Mouse (Mus musculus) c-Kit-negative CD71-positive TER-119-positive erythroid progenitor cells, embryonic 14.5 days (primary cell): ENCODE measurements around the gene Nfe2l1.
"Not testable (repeated sequence)": the region's sequence is repeated elsewhere in the genome, so short reads cannot be mapped to it uniquely, and the experiment has no call there.

ENCODE experiments used
- DNase-seq: peaks from one replicate; pipeline ENCODE4 v3.0.0-alpha.2; 2013; ENCODE audit warnings: low read depth, low spot score

The Nfe2l1 gene

GRCm38 (mm10) chr11:96821956-96822355 is 7.8 kb downstream of the Nfe2l1 start:
- no peak for DNase-seq

DNA sequence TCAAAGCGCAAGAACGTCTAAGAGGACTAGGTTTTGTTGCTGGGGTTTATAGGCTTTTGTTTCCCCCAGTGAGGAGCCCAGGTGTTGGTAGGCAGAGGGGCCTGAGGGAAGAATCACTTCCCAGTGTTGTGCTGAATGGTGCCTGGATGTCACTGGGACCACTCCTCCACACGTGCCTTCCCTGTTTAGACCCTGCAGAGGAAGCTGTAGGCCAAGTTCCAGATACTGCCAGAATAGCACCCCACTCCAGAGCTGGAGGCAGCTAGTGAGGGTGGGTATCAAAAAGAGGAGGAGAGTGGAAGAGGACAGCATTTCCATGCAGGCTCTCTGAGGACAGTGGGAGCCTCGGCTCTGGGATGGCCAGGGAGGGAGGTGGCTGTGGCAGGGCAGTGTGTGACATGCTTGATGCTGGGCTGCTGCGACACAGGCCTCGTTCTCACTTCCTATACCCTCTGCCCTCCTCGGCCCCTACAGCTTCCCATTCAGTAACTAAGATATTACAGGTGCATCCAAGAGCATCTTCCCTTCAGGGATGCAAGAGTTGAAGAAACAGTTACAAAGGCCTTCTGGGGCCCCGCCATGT is 11.5 kb downstream of the Nfe2l1 start:
- DNase-seq = no peak

DNA sequence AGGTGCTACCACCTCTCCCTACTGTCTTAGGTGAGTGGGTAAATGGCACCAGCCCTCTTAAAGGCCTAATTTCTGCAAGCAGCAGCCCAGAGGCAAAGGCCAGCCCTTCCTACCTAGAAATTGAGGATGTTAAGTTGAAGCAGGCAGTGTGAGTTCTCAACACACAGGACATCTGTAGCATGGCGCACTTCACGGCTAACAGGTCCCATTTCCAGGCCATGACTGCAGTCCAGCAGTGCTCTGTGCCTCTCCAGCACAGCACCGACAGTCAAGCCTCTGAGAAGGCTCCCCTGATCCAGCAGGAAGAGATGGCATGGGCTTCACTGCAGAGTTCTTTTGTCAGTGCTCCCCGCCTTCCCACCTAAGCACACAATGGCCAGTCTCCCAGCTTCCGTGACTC is 12.8 kb downstream of the Nfe2l1 start:
- DNase-seq = no peak

DNA sequence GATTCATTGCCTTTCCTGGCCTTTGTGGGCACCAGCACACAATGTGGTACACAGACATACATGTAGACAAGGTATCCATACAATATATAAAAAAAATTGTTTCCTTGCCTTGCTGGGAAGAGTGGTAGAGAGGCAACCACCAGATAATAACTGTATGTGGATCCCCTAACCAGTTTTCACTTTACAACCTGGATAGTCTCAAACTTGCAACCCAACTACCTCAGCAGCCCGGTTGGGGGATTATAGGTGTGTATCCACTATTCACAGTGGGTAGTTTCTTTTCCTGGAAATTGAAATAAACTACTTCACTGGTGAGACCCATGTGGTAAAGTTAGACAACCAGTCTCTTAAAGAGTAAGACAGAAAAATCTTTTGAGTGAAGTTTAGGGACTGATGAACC is 13.3 kb downstream of the Nfe2l1 start:
- DNase-seq = no peak

DNA sequence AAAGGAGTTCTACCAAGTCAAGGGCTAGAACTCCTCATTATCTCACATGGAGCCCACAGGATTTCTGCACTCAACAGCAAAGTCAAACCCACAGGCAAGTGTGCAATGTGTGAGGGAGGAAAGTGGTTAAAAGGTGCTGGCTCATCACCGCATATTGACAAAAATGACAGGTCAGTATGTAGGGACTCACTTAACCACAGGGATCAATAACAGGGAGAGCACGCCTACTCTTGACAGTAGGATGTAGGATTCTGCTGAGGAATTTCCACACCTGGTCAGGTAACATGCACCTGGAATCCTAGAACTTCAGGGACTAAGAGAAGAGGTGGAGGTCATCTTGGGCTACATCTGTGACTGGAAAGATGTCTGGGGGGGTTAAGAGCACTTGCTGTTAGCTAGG is 13.9 kb downstream of the Nfe2l1 start:
- DNase-seq = no peak

GRCm38 (mm10) chr11:96814443-96814842 is 15.3 kb downstream of the Nfe2l1 start:
- no peak for DNase-seq

- no peak for DNase-seq
Measured at GRCm38 (mm10) chr11:96813920-96814319, 15.8 kb downstream of the Nfe2l1 start.

DNA sequence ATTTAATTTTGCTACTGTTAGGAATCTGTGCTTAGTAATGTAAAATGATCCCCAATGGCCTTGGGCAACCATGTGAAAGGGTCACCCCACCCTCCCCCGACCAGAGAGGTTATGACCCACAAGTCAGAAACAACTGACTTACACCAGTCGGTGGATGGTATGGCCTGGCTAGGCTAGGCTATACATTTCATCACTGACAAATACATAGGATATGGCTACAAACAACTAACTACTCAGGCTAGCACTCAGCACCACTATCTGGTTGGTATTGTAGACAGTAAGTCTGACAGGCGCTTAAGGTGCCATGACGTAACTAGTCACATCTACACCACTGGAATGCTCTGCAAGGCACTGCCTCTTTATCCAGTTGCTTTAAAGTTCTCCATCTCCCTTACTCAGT is 16.3 kb downstream of the Nfe2l1 start:
- DNase-seq = no peak

DNA sequence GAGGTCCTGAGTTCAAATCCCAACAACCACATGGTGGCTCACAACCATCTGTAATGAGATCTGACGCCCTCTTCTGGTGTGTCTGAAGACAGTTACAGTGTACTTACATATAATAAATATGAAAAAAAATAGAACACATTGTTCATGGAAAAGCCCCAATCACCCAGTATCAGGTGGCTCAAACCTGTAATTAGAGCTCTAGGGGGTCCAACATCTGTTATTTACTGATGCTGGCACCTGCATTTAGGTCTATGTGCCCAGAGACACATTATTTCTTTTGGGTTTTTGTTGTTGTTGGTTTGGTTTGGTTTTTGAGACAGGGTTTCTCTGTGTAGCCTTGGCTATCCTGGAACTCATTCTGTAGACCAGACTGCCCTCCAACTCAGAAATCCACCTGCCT is 18.6 kb downstream of the Nfe2l1 start:
- DNase-seq = not testable (repeated sequence)

- DNase-seq = no peak
Measured at GRCm38 (mm10) chr11:96809562-96810235, 20.1 kb downstream of the Nfe2l1 start.

GRCm38 (mm10) chr11:96808066-96808465 is 21.7 kb downstream of the Nfe2l1 start:
- DNase-seq = no peak

- no peak for DNase-seq
Measured at GRCm38 (mm10) chr11:96805606-96806005, 24.2 kb downstream of the Nfe2l1 start.

DNA sequence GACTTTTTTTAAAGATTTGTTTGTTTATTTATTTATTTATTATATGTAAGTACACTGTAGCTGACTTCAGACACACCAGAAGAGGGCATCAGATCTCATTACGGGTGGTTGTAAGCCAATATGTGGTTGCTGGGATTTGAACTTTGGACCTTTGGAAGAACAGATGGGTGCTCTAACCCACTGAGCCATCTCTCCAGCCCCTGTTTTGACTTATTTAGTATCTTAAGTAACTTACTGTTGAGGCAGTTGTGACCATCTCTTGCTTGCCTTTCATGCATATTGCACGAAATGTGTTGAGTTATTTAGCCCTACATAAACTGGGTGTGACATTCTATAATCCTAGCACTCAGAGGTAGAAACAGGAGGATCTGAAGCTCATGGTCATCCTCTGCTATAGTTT is 30.3 kb downstream of the Nfe2l1 start:
- no peak for DNase-seq

- no peak for DNase-seq
Measured at GRCm38 (mm10) chr11:96796586-96796985, 33.2 kb downstream of the Nfe2l1 start.

DNA sequence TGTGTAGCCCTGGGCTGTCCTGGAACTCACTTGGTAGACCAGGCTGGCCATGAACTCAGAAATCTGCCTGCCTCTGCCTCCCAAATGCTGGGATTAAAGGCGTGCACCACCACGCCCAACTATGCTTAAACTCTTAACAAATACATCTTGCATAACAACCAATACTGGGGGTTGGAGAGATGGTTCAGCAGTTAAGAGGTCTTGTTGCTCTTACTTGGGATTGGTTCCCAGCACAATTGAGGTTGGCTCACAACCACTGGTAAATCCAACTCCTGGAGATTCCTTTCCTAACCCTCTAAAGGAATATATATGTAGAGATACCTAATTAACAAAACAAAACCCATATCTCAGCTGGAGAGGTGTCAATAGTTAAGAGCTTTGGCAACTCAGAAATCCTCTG is 33.7 kb downstream of the Nfe2l1 start:
- DNase-seq = no peak

GRCm38 (mm10) chr11:96795491-96795890 is 34.3 kb downstream of the Nfe2l1 start:
- DNase-seq = no peak

- no peak for DNase-seq
Measured at GRCm38 (mm10) chr11:96790681-96791080, 39.1 kb downstream of the Nfe2l1 start.

- no peak for DNase-seq
Measured at GRCm38 (mm10) chr11:96789990-96790389, 39.8 kb downstream of the Nfe2l1 start.

DNA sequence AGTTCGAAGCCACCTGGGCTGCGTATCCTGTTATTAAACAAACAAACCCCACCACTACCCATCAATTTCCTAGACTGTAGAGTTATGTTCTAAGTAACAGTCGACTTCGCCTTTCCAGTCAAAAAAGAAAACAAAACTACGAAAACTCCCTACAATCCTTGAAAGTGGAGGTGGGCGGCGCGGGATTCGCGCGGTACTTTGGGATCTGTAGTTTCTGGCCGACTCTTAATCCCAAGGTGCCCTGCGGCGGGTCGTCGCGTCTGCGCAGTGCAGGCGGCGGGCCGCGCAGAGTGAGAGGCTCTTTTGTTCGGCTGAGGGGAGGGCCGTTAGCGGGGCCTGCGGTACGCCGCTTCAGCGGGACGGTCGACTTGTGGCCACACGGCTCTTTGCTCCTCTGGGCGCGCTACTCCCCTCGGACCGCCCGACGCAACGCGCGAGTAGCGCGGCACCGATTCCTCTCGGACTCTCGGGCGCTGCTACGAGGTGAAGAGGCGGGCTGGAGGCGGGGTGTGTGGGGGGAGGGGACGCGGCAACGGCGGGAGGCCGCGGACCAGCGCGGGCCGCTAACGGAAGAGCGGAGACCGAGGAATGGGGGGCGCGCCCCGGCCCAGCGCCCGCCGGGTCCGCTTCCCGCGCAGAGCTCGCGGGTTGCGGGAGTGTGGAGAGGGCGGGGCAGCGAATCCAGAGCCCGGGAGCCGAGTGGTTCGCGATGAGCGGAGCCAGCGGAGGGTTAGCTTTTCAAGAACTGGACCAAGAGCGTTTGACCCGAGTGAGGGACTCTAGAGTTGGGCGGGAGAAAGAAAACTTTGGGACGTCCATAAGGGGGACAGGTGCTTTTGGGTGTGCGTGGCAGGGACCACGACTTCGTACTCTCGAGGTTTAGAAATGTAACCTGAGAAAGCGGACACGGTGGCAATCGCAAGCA is 40.6 kb downstream of the Nfe2l1 start, which contains the start of gene Cbx1:
Gene Cbx1, plus strand, starts transcription at position 257 of the 925 bp plus-strand sequence.
- DNase-seq = peak; percentile 71

GRCm38 (mm10) chr11:96786731-96787450 is 42.9 kb downstream of the Nfe2l1 start:
- no peak for DNase-seq

DNA sequence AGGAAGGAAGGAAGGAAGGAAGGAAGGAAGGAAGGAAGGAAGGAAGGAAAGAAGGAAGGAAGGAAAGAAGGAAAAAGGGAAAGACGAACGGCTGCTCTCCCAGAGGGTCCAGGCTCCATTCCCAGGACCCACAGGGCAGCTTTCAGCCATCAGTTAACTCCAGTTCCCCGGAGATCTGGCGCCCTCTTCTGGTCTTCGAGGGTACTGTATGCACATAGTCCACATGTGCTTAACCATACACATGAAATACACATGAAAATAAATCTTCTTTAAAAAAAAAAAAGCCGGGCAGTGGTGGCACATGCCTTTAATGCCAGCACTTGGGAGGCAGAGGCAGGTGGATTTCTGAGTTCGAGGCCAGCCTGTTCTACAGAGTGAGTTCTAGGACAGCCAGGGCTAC is 44.9 kb downstream of the Nfe2l1 start:
- DNase-seq = peak; percentile 56

DNA sequence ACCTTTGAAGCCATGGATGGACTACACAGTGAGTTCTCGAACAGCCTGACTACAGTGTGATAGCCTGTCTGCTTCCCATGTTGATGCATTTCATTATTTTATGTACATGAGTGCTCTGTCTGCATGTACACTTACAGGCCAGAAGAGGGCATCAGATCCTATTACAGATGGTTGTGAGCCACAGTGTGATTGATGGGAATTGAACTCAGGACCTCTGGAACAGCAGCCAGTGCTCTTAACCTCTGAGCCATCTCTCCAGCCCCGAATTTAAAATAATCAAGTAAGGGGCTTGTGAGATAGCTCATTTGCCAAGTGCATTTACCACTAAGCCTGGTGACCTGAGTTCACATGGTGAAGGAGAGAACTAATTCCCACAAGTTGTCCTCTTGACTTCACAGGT is 48.3 kb downstream of the Nfe2l1 start:
- DNase-seq = no peak
